Mouse (Mus musculus) kidney, embryonic 14.5 days (tissue): ENCODE measurements at regions not wholly inside any gene's neighbourhood (a gene's known extent, or its start where the extent isn't known, plus 50 kb on each side); places are given as distances from the start of the nearest gene placed in this dataset.
"Not testable (repeated sequence)": the region's sequence is repeated elsewhere in the genome, so short reads cannot be mapped to it uniquely, and the experiment has no call there.

Experiments
- ATAC-seq: fragments of 200-750 bp; cut with Nextera tagmentation; 2 replicates; pipeline ENCODE4 v1.8.0; 2017; ENCODE audit warnings: moderate number of reproducible peaks, mild to moderate bottlenecking, moderate TSS enrichment, moderate library complexity; ENCODE audit not compliant: low FRiP score, low TSS enrichment
- H3K27ac ChIP-seq: fragments of 300-500 bp; sonication (generic); 2 replicates; pipeline ENCODE4 v1.5.1; 2014; ENCODE audit warnings: low read depth, mild to moderate bottlenecking, low read length, moderate library complexity, mixed read lengths
- H3K27me3 ChIP-seq: fragments of 300-500 bp; sonication (generic); 2 replicates; pipeline ENCODE4 v1.6.1; 2014; ENCODE audit warnings: mild to moderate bottlenecking, low read length; ENCODE audit not compliant: control insufficient read depth, insufficient read depth
- H3K36me3 ChIP-seq: fragments of 300-500 bp; sonication (generic); 2 replicates; pipeline ENCODE4 v1.6.1; 2014; ENCODE audit warnings: low read length, mixed read lengths; ENCODE audit not compliant: control insufficient read depth, insufficient read depth
- H3K4me1 ChIP-seq: fragments of 300-500 bp; sonication (generic); 2 replicates; pipeline ENCODE4 v1.6.1; 2014; ENCODE audit warnings: low read length, mixed read lengths; ENCODE audit not compliant: control insufficient read depth, insufficient read depth
- H3K4me2 ChIP-seq: fragments of 300-500 bp; sonication (generic); replicated peaks from 2 replicates; pipeline ENCODE4 v1.6.1; 2014; ENCODE audit warnings: low read depth, mild to moderate bottlenecking, low read length
- H3K4me3 ChIP-seq: fragments of 300-500 bp; sonication (generic); 2 replicates; pipeline ENCODE4 v1.5.1; 2014; ENCODE audit warnings: mild to moderate bottlenecking, low read length
- H3K9ac ChIP-seq: fragments of 300-500 bp; sonication (generic); 2 replicates; pipeline ENCODE4 v1.6.1; 2014; ENCODE audit warnings: low read depth, mild to moderate bottlenecking, low read length, moderate library complexity
- H3K9me3 ChIP-seq: fragments of 300-500 bp; sonication (generic); 2 replicates; pipeline ENCODE4 v1.6.1; 2016; ENCODE audit warnings: low read length; ENCODE audit not compliant: control insufficient read depth
- WGBS: fragments of 180-500 bp; shearing (Covaris S2); extraction: QIAGEN DNeasy Blood & Tissue Kit; methylation state at CpG from one replicate; pipeline ENCODE4 v1.1.7; 2014; 5-methylcytosine and 5-hydroxymethylcytosine counted together

DNA sequence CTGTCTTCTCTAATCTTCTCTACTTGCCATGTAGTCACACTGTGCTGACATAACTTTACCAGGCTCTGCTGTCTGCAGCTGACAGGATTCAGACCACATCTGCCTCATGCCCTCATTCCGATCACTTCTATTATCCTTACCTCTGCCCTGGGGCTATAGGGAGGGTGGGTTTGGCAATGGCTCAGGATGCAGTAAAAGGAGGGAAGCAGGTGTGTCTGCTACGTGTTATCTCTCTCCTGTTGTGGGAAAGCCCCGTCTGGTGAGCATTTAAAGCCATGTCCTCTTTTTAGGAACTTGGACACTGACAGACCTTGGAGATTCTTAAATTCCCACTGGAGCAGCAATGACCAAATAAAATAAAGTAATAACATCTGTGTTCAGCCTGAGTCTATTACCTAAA lies 158.5 kb downstream of the Impad1 start:
- Histone ChIP-seq H3K4me3 (no peak overlapping the region), H3K36me3 (no peaks in the 10 kb centered on the region), H3K9me3 (no peaks in the 10 kb centered on the region), H3K27ac (no peak overlapping the region), H3K4me2 (no peak overlapping the region), H3K9ac (no peak overlapping the region), H3K27me3 (no peaks in the 10 kb centered on the region), H3K4me1 (no peaks in the 10 kb centered on the region)
- no peak for ATAC-seq
- 40% methylated on average over 3 of the region's 3 CpGs for WGBS

- Histone ChIP-seq H3K9me3 (no peaks in the 10 kb centered on the region), H3K27me3 (no peaks in the 10 kb centered on the region), H3K4me3 (no peak overlapping the region), H3K4me1 (no peaks in the 10 kb centered on the region), H3K27ac (no peak overlapping the region), H3K4me2 (no peak overlapping the region), H3K9ac (no peak overlapping the region), H3K36me3 (no peaks in the 10 kb centered on the region)
- 0 out of 2 replicates have a peak, but pooled peaks have one; percentile 62 for ATAC-seq
- 9% methylated on average over 2 of the region's 2 CpGs for WGBS
These were observed 162.4 kb downstream of the Impad1 start for GRCm38 (mm10) chr4:4630750-4631149.

DNA sequence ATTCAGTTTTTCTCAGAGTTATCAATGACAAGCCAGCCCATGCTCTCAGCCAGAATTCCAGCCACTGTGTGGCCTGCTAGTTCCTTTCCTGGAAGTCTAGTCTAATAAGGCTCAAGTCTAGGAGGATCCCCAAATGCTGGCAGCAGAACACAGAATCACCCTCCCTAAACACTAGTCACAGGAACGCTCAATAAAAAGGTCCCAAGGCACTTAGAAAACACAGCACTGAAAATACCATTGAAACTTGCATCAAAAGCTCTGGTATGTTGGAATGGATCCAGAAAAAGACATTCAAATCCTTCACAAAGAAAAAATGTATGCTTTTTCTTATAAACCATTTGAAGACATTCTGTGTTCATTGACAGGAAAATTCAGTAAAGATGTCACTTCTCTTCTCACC lies 163.9 kb downstream of the Impad1 start:
- WGBS, result 68% methylated on average over 1 of the region's 1 CpGs
- no peaks in the 10 kb centered on the region for H3K27me3 ChIP-seq
- no peak overlapping the region for H3K9ac ChIP-seq

GRCm38 (mm10) chr4:4623840-4624239 lies 169.3 kb downstream of the Impad1 start:
- H3K4me2 ChIP-seq, result no peak overlapping the region
- no peak for ATAC-seq
- H3K27ac ChIP-seq, result no peak overlapping the region
- H3K27me3 ChIP-seq, result no peaks in the 10 kb centered on the region
- no peak overlapping the region for H3K9ac ChIP-seq
- H3K4me1 ChIP-seq, result no peaks in the 10 kb centered on the region
- WGBS, result 75% methylated on average over 3 of the region's 3 CpGs
- H3K9me3 ChIP-seq, result no peaks in the 10 kb centered on the region
- H3K36me3 ChIP-seq, result no peaks in the 10 kb centered on the region
- H3K4me3 ChIP-seq, result no peak overlapping the region

More for the DNA sequence above, 163.9 kb downstream of the Impad1 start:
- H3K4me2 ChIP-seq, result no peak overlapping the region
- H3K27ac ChIP-seq, result no peak overlapping the region
- no peaks in the 10 kb centered on the region for H3K36me3 ChIP-seq
- no peaks in the 10 kb centered on the region for H3K9me3 ChIP-seq
- no peak for ATAC-seq
- H3K4me1 ChIP-seq, result no peaks in the 10 kb centered on the region
- no peak overlapping the region for H3K4me3 ChIP-seq

GRCm38 (mm10) chr4:4620135-4620534 lies 173.0 kb downstream of the Impad1 start:
- H3K9me3 ChIP-seq, H3K4me2 ChIP-seq, H3K4me3 ChIP-seq, H3K9ac ChIP-seq, H3K27me3 ChIP-seq, H3K36me3 ChIP-seq, H3K27ac ChIP-seq, ATAC-seq, H3K4me1 ChIP-seq: not testable (repeated sequence)
- 84% methylated on average over 1 of the region's 1 CpGs for WGBS

GRCm38 (mm10) chr4:4614577-4614976 lies 178.6 kb downstream of the Impad1 start:
- Histone ChIP-seq H3K36me3 (no peaks in the 10 kb centered on the region), H3K4me1 (no peaks in the 10 kb centered on the region), H3K4me2 (no peak overlapping the region), H3K27ac (no peak overlapping the region), H3K9me3 (no peaks in the 10 kb centered on the region), H3K9ac (no peak overlapping the region), H3K4me3 (no peak overlapping the region), H3K27me3 (no peaks in the 10 kb centered on the region)
- no peak for ATAC-seq
